Mouse (Mus musculus) urinary bladder, postnatal 14 days (tissue): ENCODE data around the gene Brip1.

Experiments used
- DNase-seq: peaks from one replicate; pipeline ENCODE4 v3.0.0; 2021; ENCODE audit warnings: low spot score

Gene Brip1

GRCm38 (mm10) chr11:86026556-86027194, 174.3 kb downstream of the Brip1 start:
- DNase-seq, result no peak

- DNase-seq, result peak; percentile 16
Measured at GRCm38 (mm10) chr11:86022439-86022838, 178.6 kb downstream of the Brip1 start.

- DNase-seq, result no peak
Measured at GRCm38 (mm10) chr11:86020033-86020432, 181.0 kb downstream of the Brip1 start.

GRCm38 (mm10) chr11:86016242-86016641, 184.8 kb downstream of the Brip1 start:
- no peak for DNase-seq

- no peak for DNase-seq
Measured at GRCm38 (mm10) chr11:86013087-86013486, 187.9 kb downstream of the Brip1 start.

- no peak for DNase-seq
Measured at GRCm38 (mm10) chr11:86010458-86010857, 190.5 kb downstream of the Brip1 start.

- DNase-seq, result no peak
Measured at GRCm38 (mm10) chr11:86008211-86008905, 192.6 kb downstream of the Brip1 start.
